Mouse (Mus musculus) kidney, embryonic 16.5 days (tissue): Measurements from ENCODE around the gene Gm20388. TPM values are rescaled to one million over a fixed set of nuclear protein-coding genes. Genes with fewer than 3 reads are reported as not detected.

ENCODE experiments used
- ATAC-seq: fragments of 200-750 bp; cut with Nextera tagmentation; 2 replicates; pipeline ENCODE4 v1.8.0; 2017; ENCODE audit warnings: moderate TSS enrichment; ENCODE audit not compliant: low FRiP score, low TSS enrichment
- H3K27ac ChIP-seq: fragments of 300-500 bp; sonication (generic); 2 replicates; pipeline ENCODE4 v1.5.1; 2014; ENCODE audit warnings: low read length
- H3K27me3 ChIP-seq: fragments of 300-500 bp; sonication (generic); 2 replicates; pipeline ENCODE4 v1.6.1; 2014; ENCODE audit warnings: low read length, control low read depth, mixed read lengths; ENCODE audit not compliant: insufficient read depth
- H3K36me3 ChIP-seq: fragments of 300-500 bp; sonication (generic); 2 replicates; pipeline ENCODE4 v1.6.1; 2014; ENCODE audit warnings: low read length, control low read depth, mixed read lengths; ENCODE audit not compliant: insufficient read depth
- H3K4me1 ChIP-seq: fragments of 300-500 bp; sonication (generic); 2 replicates; pipeline ENCODE4 v1.6.1; 2014; ENCODE audit warnings: low read length, control low read depth, mixed read lengths; ENCODE audit not compliant: insufficient read depth
- H3K4me2 ChIP-seq: fragments of 300-500 bp; sonication (generic); replicated peaks from 2 replicates; pipeline ENCODE4 v1.6.1; 2014; ENCODE audit warnings: low read depth, low read length
- H3K4me3 ChIP-seq: fragments of 300-500 bp; sonication (generic); 2 replicates; pipeline ENCODE4 v1.5.1; 2014; ENCODE audit warnings: mild to moderate bottlenecking, low read length
- H3K9ac ChIP-seq: fragments of 300-500 bp; sonication (generic); replicated peaks from 2 replicates; pipeline ENCODE4 v1.6.1; 2014; ENCODE audit warnings: low read length
- H3K9me3 ChIP-seq: fragments of 300-500 bp; sonication (generic); 2 replicates; pipeline ENCODE4 v1.6.1; 2016; ENCODE audit warnings: low read length, control low read depth
- WGBS: fragments of 180-500 bp; shearing (Covaris S2); extraction: QIAGEN DNeasy Blood & Tissue Kit; methylation state at CpG from one replicate; pipeline ENCODE4 v1.1.7; 2014; 5-methylcytosine and 5-hydroxymethylcytosine counted together
- polyA plus RNA-seq: library from polyadenylated mRNA; unstranded; fragments of >200 nt; fragmentation: Nextera tagmentation; extraction: Ambion mirVana; gene quantifications from 2 replicates; pipeline ENCODE4 v1.2.1, GENCODE M21; 2015

The Gm20388 gene
- polyA plus RNA-seq, 1 experiment from 2014 or later, result 7.7 TPM

DNA sequence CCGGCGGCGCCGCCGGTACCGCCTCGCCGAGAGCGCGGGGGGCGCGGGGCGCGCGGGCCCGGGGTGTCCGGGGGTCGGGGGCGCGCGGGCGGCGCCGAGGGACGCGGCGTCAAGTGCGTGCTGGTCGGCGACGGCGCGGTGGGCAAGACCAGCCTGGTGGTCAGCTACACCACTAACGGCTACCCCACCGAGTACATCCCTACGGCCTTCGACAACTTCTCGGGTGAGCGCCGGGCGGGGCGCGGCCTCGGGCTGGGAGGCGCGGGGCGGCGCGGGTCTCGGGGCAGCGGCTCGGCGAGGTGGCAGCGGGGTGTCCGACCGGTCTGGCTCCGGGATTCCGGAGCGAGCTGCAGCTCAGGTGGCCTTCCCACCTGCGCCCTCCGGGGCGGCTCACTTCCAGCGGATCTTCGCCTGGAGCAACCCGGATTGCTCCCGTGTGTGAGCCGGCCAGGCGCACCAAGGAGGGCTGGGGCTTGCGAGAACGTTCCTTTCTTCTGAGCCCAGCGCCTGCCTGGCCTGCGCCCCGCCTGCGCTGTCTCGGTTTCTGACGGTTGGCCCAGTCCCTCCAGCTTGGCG lies 3743.4 kb downstream of the Gm20388 start:
- WGBS, result under 1% methylated on average over 66 of the region's 77 CpGs
- H3K4me1 ChIP-seq, result peaks cover 32% of the 10 kb centered on the region

DNA sequence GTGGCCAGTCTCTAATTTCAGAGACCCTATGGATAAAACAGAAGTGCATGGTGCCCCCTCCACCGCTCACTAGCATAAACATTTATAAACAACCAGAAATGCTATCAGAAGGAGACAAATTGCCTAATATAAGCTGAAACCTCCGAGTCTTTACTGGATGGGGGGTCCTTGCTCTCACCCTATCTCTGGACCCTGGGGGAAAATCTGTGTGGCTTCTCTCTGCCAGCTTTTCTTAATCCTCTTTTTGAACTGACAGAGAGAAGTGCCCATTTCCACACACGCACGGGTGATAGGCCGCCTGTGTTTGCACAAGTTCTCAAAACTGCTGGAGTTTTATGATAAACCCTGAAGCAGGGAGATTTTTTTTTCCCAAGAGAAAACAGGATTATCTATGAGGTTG lies 3744.1 kb downstream of the Gm20388 start:
- Histone ChIP-seq H3K4me2 (peak overlapping the region; percentile 70), H3K4me1 (peaks cover 32% of the 10 kb centered on the region), H3K36me3 (peaks cover 19% of the 10 kb centered on the region; the same call in 1 of the 2 replicates), H3K27ac (peak overlapping the region; percentile 87), H3K4me3 (peak overlapping the region; percentile 78), H3K9ac (peak overlapping the region; percentile 95), H3K9me3 (no peaks in the 10 kb centered on the region), H3K27me3 (no peaks in the 10 kb centered on the region)
- WGBS, result 10% methylated on average over 5 of the region's 5 CpGs
- ATAC-seq, result no peak

More for the DNA sequence above, 3743.4 kb downstream of the Gm20388 start:
- Histone ChIP-seq H3K4me3 (peak overlapping the region; percentile 78), H3K36me3 (peaks cover 19% of the 10 kb centered on the region; the same call in 1 of the 2 replicates), H3K9ac (peak overlapping the region; percentile 95), H3K27ac (peak overlapping the region; percentile 87), H3K4me2 (peak overlapping the region; percentile 70), H3K9me3 (no peaks in the 10 kb centered on the region), H3K27me3 (no peaks in the 10 kb centered on the region)
- ATAC-seq, result peak; percentile 76

- peak; percentile 26 for ATAC-seq
- Histone ChIP-seq H3K4me1 (peaks cover 32% of the 10 kb centered on the region), H3K4me3 (peak overlapping the region; percentile 78), H3K27me3 (no peaks in the 10 kb centered on the region), H3K4me2 (peak overlapping the region; percentile 70), H3K27ac (peak overlapping the region; percentile 87), H3K9me3 (no peaks in the 10 kb centered on the region), H3K36me3 (peaks cover 19% of the 10 kb centered on the region; the same call in 1 of the 2 replicates), H3K9ac (peak overlapping the region; percentile 95)
- 5% methylated on average over 8 of the region's 8 CpGs for WGBS
Measured at GRCm38 (mm10) chr8:123655351-123655779, 3744.7 kb downstream of the Gm20388 start.

- peaks cover 22% of the 10 kb centered on the region for H3K4me1 ChIP-seq
- H3K4me2 ChIP-seq, result no peak overlapping the region
- no peak overlapping the region for H3K9ac ChIP-seq
- no peak overlapping the region for H3K27ac ChIP-seq
- H3K9me3 ChIP-seq, result no peaks in the 10 kb centered on the region
- WGBS, result 90% methylated on average over 8 of the region's 8 CpGs
- H3K36me3 ChIP-seq, result peaks cover 37% of the 10 kb centered on the region
- ATAC-seq, result no peak
- no peaks in the 10 kb centered on the region for H3K27me3 ChIP-seq
- no peak overlapping the region for H3K4me3 ChIP-seq
Measured at GRCm38 (mm10) chr8:123657826-123658225, 3747.2 kb downstream of the Gm20388 start.

GRCm38 (mm10) chr8:123659469-123660057 lies 3748.9 kb downstream of the Gm20388 start:
- no peak overlapping the region for H3K27ac ChIP-seq
- ATAC-seq, result no peak
- no peaks in the 10 kb centered on the region for H3K9me3 ChIP-seq
- H3K9ac ChIP-seq, result no peak overlapping the region
- no peak overlapping the region for H3K4me2 ChIP-seq
- WGBS, result 81% methylated on average over 10 of the region's 10 CpGs
- H3K4me3 ChIP-seq, result no peak overlapping the region
- no peaks in the 10 kb centered on the region for H3K27me3 ChIP-seq
- peaks cover 16% of the 10 kb centered on the region for H3K4me1 ChIP-seq
- peaks cover 42% of the 10 kb centered on the region for H3K36me3 ChIP-seq

GRCm38 (mm10) chr8:123661515-123661914 lies 3750.9 kb downstream of the Gm20388 start:
- 88% methylated on average over 11 of the region's 11 CpGs for WGBS

GRCm38 (mm10) chr8:123665580-123665979 lies 3754.9 kb downstream of the Gm20388 start:
- Histone ChIP-seq H3K27me3 (no peaks in the 10 kb centered on the region), H3K9me3 (no peaks in the 10 kb centered on the region), H3K4me2 (no peak overlapping the region), H3K4me1 (0 out of 2 replicates have a peak, but pooled peaks cover 9% of the 10 kb centered on the region), H3K27ac (no peak overlapping the region), H3K4me3 (no peak overlapping the region), H3K36me3 (peaks cover 23% of the 10 kb centered on the region), H3K9ac (no peak overlapping the region)
- ATAC-seq, result no peak
- WGBS, result 50% methylated on average over 6 of the region's 6 CpGs

More at GRCm38 (mm10) chr8:123661515-123661914, 3750.9 kb downstream of the Gm20388 start:
- Histone ChIP-seq H3K4me3 (no peak overlapping the region), H3K9ac (no peak overlapping the region), H3K9me3 (no peaks in the 10 kb centered on the region), H3K27ac (no peak overlapping the region), H3K4me2 (no peak overlapping the region), H3K36me3 (peaks cover 38% of the 10 kb centered on the region), H3K4me1 (no peaks in the 10 kb centered on the region), H3K27me3 (no peaks in the 10 kb centered on the region)
- ATAC-seq, result no peak

- no peak overlapping the region for H3K4me2 ChIP-seq
- no peaks in the 10 kb centered on the region for H3K27me3 ChIP-seq
- WGBS, result 85% methylated on average over 1 of the region's 1 CpGs
- H3K4me1 ChIP-seq, result 0 out of 2 replicates have a peak, but pooled peaks cover 9% of the 10 kb centered on the region
- no peak overlapping the region for H3K9ac ChIP-seq
- H3K4me3 ChIP-seq, result no peak overlapping the region
- no peak overlapping the region for H3K27ac ChIP-seq
- H3K36me3 ChIP-seq, result peaks cover 12% of the 10 kb centered on the region; the same call in 1 of the 2 replicates
- ATAC-seq, result no peak
- no peaks in the 10 kb centered on the region for H3K9me3 ChIP-seq
Measured at GRCm38 (mm10) chr8:123666832-123667231, 3756.2 kb downstream of the Gm20388 start.

DNA sequence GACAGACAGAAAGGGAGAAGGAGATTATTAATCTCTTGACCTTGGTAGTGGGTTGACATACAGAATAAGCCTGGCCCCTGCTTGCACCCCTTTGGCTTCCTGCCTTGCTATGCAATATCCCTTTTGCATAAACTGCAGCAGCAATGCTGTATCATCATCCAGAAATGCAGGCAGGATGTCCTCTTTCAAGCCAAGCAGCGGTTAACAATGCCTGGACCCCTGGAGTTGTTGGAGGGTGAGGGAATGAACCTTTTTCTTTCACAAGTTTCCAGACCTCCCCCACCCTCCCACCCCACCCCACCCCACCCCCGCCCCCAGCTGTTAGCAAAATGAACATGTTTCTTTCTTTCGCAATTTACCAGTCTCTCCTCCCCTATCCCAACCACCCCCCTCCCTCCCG lies 3758.0 kb downstream of the Gm20388 start:
- Histone ChIP-seq H3K4me1 (0 out of 2 replicates have a peak, but pooled peaks cover 9% of the 10 kb centered on the region), H3K27me3 (no peaks in the 10 kb centered on the region), H3K9me3 (no peaks in the 10 kb centered on the region), H3K9ac (no peak overlapping the region), H3K36me3 (no peaks in the 10 kb centered on the region), H3K4me2 (no peak overlapping the region), H3K27ac (no peak overlapping the region), H3K4me3 (no peak overlapping the region)
- no peak for ATAC-seq
- WGBS, result 50% methylated on average over 4 of the region's 4 CpGs

DNA sequence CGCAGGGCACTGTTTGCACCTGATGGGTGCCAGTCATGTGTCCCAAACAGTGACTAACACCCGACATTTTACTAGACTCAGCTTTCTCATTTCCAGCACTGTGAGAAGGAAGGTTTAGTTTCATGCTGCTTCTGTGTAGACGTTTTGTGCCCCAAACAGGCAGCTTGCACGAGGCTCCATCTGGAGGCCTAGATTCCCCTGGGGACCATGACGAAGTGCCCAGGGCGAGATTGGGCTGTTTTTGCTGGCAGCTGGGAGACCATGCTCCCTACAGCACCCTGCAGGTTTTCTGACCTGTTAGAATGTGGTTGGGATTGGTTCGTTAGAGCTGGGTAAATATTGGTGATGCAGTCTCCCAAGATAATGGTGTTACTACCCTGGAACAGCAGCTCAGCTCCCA lies 3760.1 kb downstream of the Gm20388 start:
- H3K4me1 ChIP-seq, result 0 out of 2 replicates have a peak, but pooled peaks cover 9% of the 10 kb centered on the region
- no peaks in the 10 kb centered on the region for H3K27me3 ChIP-seq
- H3K4me3 ChIP-seq, result no peak overlapping the region
- no peak overlapping the region for H3K27ac ChIP-seq
- H3K9ac ChIP-seq, result no peak overlapping the region
- no peak overlapping the region for H3K4me2 ChIP-seq
- no peak for ATAC-seq
- 54% methylated on average over 7 of the region's 7 CpGs for WGBS
- H3K36me3 ChIP-seq, result no peaks in the 10 kb centered on the region
- H3K9me3 ChIP-seq, result no peaks in the 10 kb centered on the region
